Mouse (Mus musculus): Measurements from ENCODE around the gene Mylpf. TPM values are rescaled to one million over a fixed set of nuclear protein-coding genes. Genes with fewer than 3 reads are reported as not detected.

The Mylpf gene
- 19.7 and 94.3 TPM in 2 replicates for polyA plus RNA-seq (2015; fragmentation: Nextera tagmentation; extraction: Ambion mirVana)

DNA sequence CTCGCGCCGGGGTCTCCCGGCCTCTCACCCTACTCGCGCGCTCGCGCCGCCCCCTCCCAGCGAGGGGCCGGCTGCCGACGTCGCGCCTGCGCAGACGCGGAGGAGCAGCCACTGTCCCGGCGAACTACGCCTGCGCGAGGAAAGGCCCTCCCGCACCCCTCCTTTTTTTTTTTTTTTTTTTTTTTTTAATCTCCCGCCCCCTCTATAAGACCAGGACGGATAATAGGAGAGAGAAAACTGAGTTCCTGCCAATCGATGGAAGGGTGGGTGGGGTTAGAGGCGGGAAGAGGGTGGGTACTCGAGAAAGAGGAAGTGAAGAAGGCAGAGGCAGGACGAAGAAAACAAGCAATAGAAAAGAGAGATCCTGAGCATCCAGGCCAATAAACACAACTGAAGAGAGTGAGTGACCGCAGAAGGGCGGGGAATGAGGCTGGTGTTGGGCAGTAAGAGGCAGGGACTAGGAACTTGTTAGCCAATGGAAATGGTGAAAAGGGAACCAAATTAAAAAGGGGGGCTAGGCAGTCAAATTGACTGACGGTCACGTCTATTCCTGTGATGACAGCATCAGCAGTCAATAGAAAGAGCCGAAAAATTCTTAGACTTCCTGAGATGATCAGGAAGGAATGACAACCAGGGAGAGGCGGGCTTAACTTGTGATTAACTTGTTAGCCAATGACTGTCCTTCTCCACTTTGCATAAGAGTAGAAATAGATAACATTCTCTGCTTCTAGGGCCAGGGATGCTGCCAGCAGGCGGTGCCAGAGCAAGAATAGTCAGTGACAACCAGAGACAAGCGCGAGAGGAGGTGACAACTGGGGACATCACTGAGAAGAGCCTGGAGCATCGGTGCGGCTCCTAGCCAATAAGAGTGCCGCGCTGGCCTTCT lies at the start of gene Mylpf:
Gene Mylpf, plus strand, starts transcription at position 338 of the 886 bp plus-strand sequence.
- H3K9ac ChIP-seq (replicated peaks), result peak within 1 kb of the TSS; percentile 91
- H3K4me3 ChIP-seq (ENCODE audit: low read depth, low read length), result peak within 1 kb of the TSS; percentile 67
- under 1% methylated on average over 36 of the region's 44 CpGs for WGBS (ENCODE audit: insufficient replicate concordance)
- H3K9me3 ChIP-seq (ENCODE audit: low read length), result no peaks in the 10 kb centered on the region
- DNase-seq (peak; percentile 94), ATAC-seq (peak; percentile 91)
- peak within 1 kb of the TSS; percentile 84 for H3K27ac ChIP-seq (ENCODE audit: low read depth)
- H3K36me3 ChIP-seq (replicated peaks; ENCODE audit: insufficient read depth, low read length), result peaks cover 4% of the 10 kb centered on the region; the same call in 1 of the 2 replicates
- H3K27me3 ChIP-seq (ENCODE audit: insufficient read depth, low read length), result no peaks in the 10 kb centered on the region
- peak within 1 kb of the TSS; percentile 79 for H3K4me2 ChIP-seq (ENCODE audit: low read depth, low read length)
- TF ChIP-seq CTCF (IDR thresholded peaks at IDR 0.05; ENCODE audit: low read depth) (peak; percentile 94), EP300 (IDR thresholded peaks at IDR 0.05; ENCODE audit: low read depth) (peak; percentile 68; the same call in 1 of the 2 replicates)
- peaks cover 32% of the 10 kb centered on the region for H3K4me1 ChIP-seq (ENCODE audit: insufficient read depth)

DNA sequence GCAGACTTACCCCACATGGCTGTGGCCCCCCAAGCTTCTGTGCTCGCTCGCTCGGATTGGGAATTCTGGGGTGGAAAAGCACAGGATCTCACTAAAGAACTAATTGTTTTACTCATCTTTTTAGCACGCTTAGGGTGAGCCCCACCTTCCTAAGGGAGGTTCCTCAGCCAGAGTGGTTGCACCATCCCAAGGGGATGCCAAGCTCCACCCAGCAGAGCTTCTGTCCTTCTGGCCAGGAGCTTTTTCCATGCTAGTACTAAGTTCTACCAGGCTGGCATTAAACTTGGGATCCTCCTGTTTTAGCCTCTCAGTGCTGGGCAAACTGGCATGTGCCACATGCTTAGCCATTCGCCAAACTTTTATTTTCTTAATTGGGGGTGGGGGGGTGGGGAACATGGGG lies 46.1 kb upstream of the Mylpf start:
- DNase-seq, result no peak
- WGBS (ENCODE audit: insufficient replicate concordance), result 82% methylated on average over 5 of the region's 5 CpGs
- no peaks in the 10 kb centered on the region for H3K27me3 ChIP-seq (ENCODE audit: insufficient read depth, low read length)
- H3K4me2 ChIP-seq (ENCODE audit: low read depth, low read length), result no peak overlapping the region
- no peak for ATAC-seq
- H3K4me3 ChIP-seq (ENCODE audit: low read depth, low read length), result no peak overlapping the region
- no peak overlapping the region for H3K27ac ChIP-seq (ENCODE audit: low read depth)
- no peaks in the 10 kb centered on the region for H3K9me3 ChIP-seq (ENCODE audit: low read length)
- no peak for TF ChIP-seq EP300 (IDR thresholded peaks at IDR 0.05; ENCODE audit: low read depth)
- H3K36me3 ChIP-seq (replicated peaks; ENCODE audit: insufficient read depth, low read length), result no peaks in the 10 kb centered on the region
- H3K9ac ChIP-seq (replicated peaks), result no peak overlapping the region
- H3K4me1 ChIP-seq (ENCODE audit: insufficient read depth), result peaks cover 5% of the 10 kb centered on the region

DNA sequence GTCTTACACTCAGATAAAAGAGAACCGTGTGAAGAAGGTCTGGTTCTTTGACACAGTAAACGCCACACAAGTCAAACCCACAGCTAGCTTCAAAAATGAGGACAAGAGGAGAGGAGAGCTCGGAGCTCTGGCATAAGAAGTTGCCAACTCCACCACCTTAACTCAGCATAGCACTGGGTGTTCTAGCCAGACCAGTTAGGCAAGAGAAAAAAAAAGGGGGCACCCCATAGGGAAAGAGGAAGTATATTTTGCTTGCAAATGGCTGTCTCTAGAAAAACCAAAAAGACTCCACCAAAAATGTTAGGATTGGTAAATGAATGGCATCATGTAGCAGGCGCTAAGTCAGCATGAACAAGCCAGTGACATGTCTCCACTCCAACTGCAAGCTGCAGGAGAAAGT lies 44.7 kb upstream of the Mylpf start:
- DNase-seq (no peak), ATAC-seq (no peak)
- Histone ChIP-seq H3K27ac (ENCODE audit: low read depth) (no peak overlapping the region), H3K4me1 (ENCODE audit: insufficient read depth) (peaks cover 2% of the 10 kb centered on the region; the same call in 1 of the 2 replicates), H3K9me3 (ENCODE audit: low read length) (no peaks in the 10 kb centered on the region), H3K4me3 (ENCODE audit: low read depth, low read length) (no peak overlapping the region), H3K4me2 (ENCODE audit: low read depth, low read length) (no peak overlapping the region), H3K36me3 (replicated peaks; ENCODE audit: insufficient read depth, low read length) (no peaks in the 10 kb centered on the region), H3K27me3 (ENCODE audit: insufficient read depth, low read length) (no peaks in the 10 kb centered on the region), H3K9ac (replicated peaks) (no peak overlapping the region)
- WGBS (ENCODE audit: insufficient replicate concordance), result 85% methylated on average over 4 of the region's 4 CpGs
- TF ChIP-seq EP300 (IDR thresholded peaks at IDR 0.05; ENCODE audit: low read depth) (no peak), CTCF (IDR thresholded peaks at IDR 0.05; ENCODE audit: low read depth) (no peak)

DNA sequence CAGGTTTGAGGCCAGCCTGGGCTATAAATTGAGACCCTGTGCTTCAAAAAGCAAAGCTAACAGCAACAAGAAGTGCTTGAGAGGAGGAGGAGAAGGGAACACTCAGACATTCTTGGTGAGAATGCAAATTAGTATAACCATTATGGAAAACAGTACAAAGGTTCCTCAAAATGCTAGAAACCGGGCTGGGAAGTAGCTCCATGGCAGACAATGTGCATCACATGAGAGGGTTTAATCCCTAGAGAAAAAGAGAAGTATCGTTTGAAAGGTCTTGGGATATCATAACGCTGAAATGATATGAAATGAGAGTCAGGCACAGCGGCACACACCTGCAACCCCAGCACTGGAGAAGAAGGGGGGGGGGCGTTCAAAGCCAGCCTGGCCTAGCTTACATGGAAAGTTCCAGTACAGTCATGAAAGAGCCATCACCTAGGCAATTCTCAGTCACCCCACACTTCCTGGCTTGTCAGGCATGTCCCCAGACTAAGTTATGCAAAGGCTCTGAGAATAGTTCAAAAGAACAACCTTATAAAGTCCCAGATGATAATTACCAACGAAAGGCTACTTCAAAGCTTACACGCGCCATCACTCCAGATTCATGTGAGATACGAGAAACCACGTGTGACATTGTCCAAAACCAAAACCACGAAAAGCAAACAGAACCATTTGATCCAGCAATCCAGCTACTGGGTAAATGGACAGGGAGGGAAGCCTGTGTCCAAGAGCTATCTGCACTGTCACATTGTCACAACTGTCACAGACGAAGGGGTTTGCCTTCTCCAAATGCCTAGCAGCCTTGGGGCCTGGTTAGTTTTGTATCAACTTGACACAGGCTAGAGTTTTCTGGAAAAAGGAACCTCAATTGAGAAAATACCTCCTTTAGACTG lies 42.8 kb upstream of the Mylpf start:
- H3K27ac ChIP-seq (ENCODE audit: low read depth), result no peak overlapping the region
- H3K27me3 ChIP-seq (ENCODE audit: insufficient read depth, low read length), result no peaks in the 10 kb centered on the region
- no peak overlapping the region for H3K4me2 ChIP-seq (ENCODE audit: low read depth, low read length)
- no peak for DNase-seq
- H3K9me3 ChIP-seq (ENCODE audit: low read length), result no peaks in the 10 kb centered on the region
- no peak for ATAC-seq
- peaks cover 2% of the 10 kb centered on the region; the same call in 1 of the 2 replicates for H3K4me1 ChIP-seq (ENCODE audit: insufficient read depth)
- H3K4me3 ChIP-seq (ENCODE audit: low read depth, low read length), result no peak overlapping the region
- H3K9ac ChIP-seq (replicated peaks), result no peak overlapping the region
- no peaks in the 10 kb centered on the region for H3K36me3 ChIP-seq (replicated peaks; ENCODE audit: insufficient read depth, low read length)
- TF ChIP-seq EP300 (IDR thresholded peaks at IDR 0.05; ENCODE audit: low read depth) (no peak), CTCF (IDR thresholded peaks at IDR 0.05; ENCODE audit: low read depth) (no peak)
- WGBS (ENCODE audit: insufficient replicate concordance), result 68% methylated on average over 12 of the region's 12 CpGs

DNA sequence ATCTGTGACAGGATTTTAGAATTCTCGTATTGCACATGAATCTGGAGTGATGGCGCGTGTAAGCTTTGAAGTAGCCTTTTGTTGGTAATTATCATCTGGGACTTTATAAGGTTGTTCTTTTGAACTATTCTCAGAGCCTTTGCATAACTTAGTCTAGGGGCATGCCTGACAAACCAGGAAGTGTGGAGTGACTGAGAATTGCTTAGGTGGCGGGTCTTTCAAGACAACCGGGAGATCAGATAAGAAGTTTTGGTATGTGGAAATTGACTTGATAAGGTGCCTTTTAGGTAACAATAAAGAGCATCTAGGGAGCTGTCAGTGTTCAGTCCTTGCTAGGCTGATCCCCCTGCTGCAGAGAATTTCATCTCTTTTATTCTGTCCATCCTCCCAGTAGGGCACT lies 42.2 kb upstream of the Mylpf start:
- Histone ChIP-seq H3K4me3 (ENCODE audit: low read depth, low read length) (no peak overlapping the region), H3K36me3 (replicated peaks; ENCODE audit: insufficient read depth, low read length) (no peaks in the 10 kb centered on the region), H3K27me3 (ENCODE audit: insufficient read depth, low read length) (no peaks in the 10 kb centered on the region), H3K4me1 (ENCODE audit: insufficient read depth) (peaks cover 2% of the 10 kb centered on the region; the same call in 1 of the 2 replicates), H3K4me2 (ENCODE audit: low read depth, low read length) (no peak overlapping the region), H3K9ac (replicated peaks) (no peak overlapping the region), H3K9me3 (ENCODE audit: low read length) (no peaks in the 10 kb centered on the region), H3K27ac (ENCODE audit: low read depth) (no peak overlapping the region)
- ATAC-seq, result no peak
- 74% methylated on average over 5 of the region's 5 CpGs for WGBS (ENCODE audit: insufficient replicate concordance)
- no peak for TF ChIP-seq EP300 (IDR thresholded peaks at IDR 0.05; ENCODE audit: low read depth)
- TF ChIP-seq CTCF (IDR thresholded peaks at IDR 0.05; ENCODE audit: low read depth), result no peak
- DNase-seq, result no peak

DNA sequence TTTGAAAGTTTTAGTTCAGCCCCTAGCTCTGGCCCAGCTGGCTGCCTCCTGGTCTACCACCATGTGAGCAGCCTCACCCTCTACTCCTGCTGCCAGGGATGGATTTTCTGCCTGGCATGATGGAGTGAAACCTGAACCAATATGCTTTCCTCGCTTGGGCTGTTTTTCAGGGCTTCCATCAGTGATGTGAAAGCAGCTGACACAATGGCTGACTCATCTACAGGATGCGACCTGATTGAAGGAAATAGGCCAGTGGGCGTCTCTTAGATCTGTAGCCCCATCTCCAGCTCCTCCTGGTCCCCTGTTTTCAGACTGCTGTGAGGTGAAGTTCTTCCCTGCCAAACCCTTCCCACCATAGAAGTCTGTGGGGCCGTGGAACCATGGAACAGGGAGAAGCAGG lies 31.8 kb upstream of the Mylpf start:
- Histone ChIP-seq H3K4me1 (ENCODE audit: insufficient read depth) (no peaks in the 10 kb centered on the region), H3K9me3 (ENCODE audit: low read length) (peaks cover 2% of the 10 kb centered on the region; the same call in 1 of the 2 replicates), H3K36me3 (replicated peaks; ENCODE audit: insufficient read depth, low read length) (no peaks in the 10 kb centered on the region), H3K4me3 (ENCODE audit: low read depth, low read length) (no peak overlapping the region), H3K27ac (ENCODE audit: low read depth) (no peak overlapping the region), H3K9ac (replicated peaks) (no peak overlapping the region), H3K27me3 (ENCODE audit: insufficient read depth, low read length) (no peaks in the 10 kb centered on the region), H3K4me2 (ENCODE audit: low read depth, low read length) (no peak overlapping the region)
- no peak for TF ChIP-seq CTCF (IDR thresholded peaks at IDR 0.05; ENCODE audit: low read depth)
- no peak for TF ChIP-seq EP300 (IDR thresholded peaks at IDR 0.05; ENCODE audit: low read depth)
- ATAC-seq, result no peak
- DNase-seq, result no peak
- WGBS (ENCODE audit: insufficient replicate concordance), result 67% methylated on average over 4 of the region's 4 CpGs
